Mouse (Mus musculus): ENCODE measurements around the gene Dnajc6. TPM values are rescaled to one million over a fixed set of nuclear protein-coding genes. Genes with fewer than 3 reads are reported as not detected.

The Dnajc6 gene
- polyA plus RNA-seq, 1 experiment from 2014 or later: 1.2 TPM

GRCm38 (mm10) chr4:101584524-101585454 is 88.3 kb downstream of the Dnajc6 start:
- H3K9me3 ChIP-seq (replicated peaks): no peaks in the 10 kb centered on the region

GRCm38 (mm10) chr4:101585455-101586184 is 89.2 kb downstream of the Dnajc6 start:
- no peaks in the 10 kb centered on the region for H3K36me3 ChIP-seq
- H3K9me3 ChIP-seq (replicated peaks): no peaks in the 10 kb centered on the region
- 62% methylated on average over 8 of the region's 8 CpGs for WGBS

More at GRCm38 (mm10) chr4:101584524-101585454, 88.3 kb downstream of the Dnajc6 start:
- 73% methylated on average over 19 of the region's 19 CpGs for WGBS
- Histone ChIP-seq H3K36me3 (no peaks in the 10 kb centered on the region), H3K27ac (replicated peaks) (peak overlapping the region; percentile 33), H3K4me1 (peaks cover 13% of the 10 kb centered on the region), H3K4me3 (no peak overlapping the region), H3K27me3 (ENCODE audit: low read depth, poor library complexity, severe bottlenecking) (no peaks in the 10 kb centered on the region)
- DNase-seq (ENCODE audit: low spot score): no peak

GRCm38 (mm10) chr4:101588932-101589331 is 92.5 kb downstream of the Dnajc6 start:
- Histone ChIP-seq H3K36me3 (no peaks in the 10 kb centered on the region), H3K27me3 (ENCODE audit: low read depth, poor library complexity, severe bottlenecking) (no peaks in the 10 kb centered on the region), H3K27ac (replicated peaks) (no peak overlapping the region), H3K4me3 (no peak overlapping the region), H3K9me3 (replicated peaks) (no peaks in the 10 kb centered on the region), H3K4me1 (peaks cover 13% of the 10 kb centered on the region)
- 77% methylated on average over 8 of the region's 8 CpGs for WGBS
- DNase-seq (ENCODE audit: low spot score): no peak

More at GRCm38 (mm10) chr4:101585455-101586184, 89.2 kb downstream of the Dnajc6 start:
- Histone ChIP-seq H3K4me1 (peaks cover 13% of the 10 kb centered on the region), H3K4me3 (no peak overlapping the region), H3K27me3 (ENCODE audit: low read depth, poor library complexity, severe bottlenecking) (no peaks in the 10 kb centered on the region), H3K27ac (replicated peaks) (peak overlapping the region; percentile 33; the same call in 1 of the 2 replicates)
- DNase-seq (ENCODE audit: low spot score): no peak

- peaks cover 11% of the 10 kb centered on the region for H3K4me1 ChIP-seq
- 95% methylated on average over 3 of the region's 3 CpGs for WGBS
- no peaks in the 10 kb centered on the region for H3K27me3 ChIP-seq (ENCODE audit: low read depth, poor library complexity, severe bottlenecking)
- no peaks in the 10 kb centered on the region for H3K36me3 ChIP-seq
- no peaks in the 10 kb centered on the region for H3K9me3 ChIP-seq (replicated peaks)
- no peak overlapping the region for H3K27ac ChIP-seq (replicated peaks)
- no peak overlapping the region for H3K4me3 ChIP-seq
- no peak for DNase-seq (ENCODE audit: low spot score)
These were observed 93.3 kb downstream of the Dnajc6 start for GRCm38 (mm10) chr4:101589771-101590170.

GRCm38 (mm10) chr4:101591400-101591799 is 95.0 kb downstream of the Dnajc6 start:
- Histone ChIP-seq H3K36me3 (no peaks in the 10 kb centered on the region), H3K4me3 (no peak overlapping the region), H3K27me3 (ENCODE audit: low read depth, poor library complexity, severe bottlenecking) (no peaks in the 10 kb centered on the region), H3K27ac (replicated peaks) (no peak overlapping the region), H3K9me3 (replicated peaks) (no peaks in the 10 kb centered on the region), H3K4me1 (no peaks in the 10 kb centered on the region)
- 80% methylated on average over 1 of the region's 1 CpGs for WGBS
- no peak for DNase-seq (ENCODE audit: low spot score)

GRCm38 (mm10) chr4:101592466-101592865 is 96.0 kb downstream of the Dnajc6 start:
- Histone ChIP-seq H3K4me3 (no peak overlapping the region), H3K27ac (replicated peaks) (no peak overlapping the region), H3K27me3 (ENCODE audit: low read depth, poor library complexity, severe bottlenecking) (no peaks in the 10 kb centered on the region), H3K36me3 (no peaks in the 10 kb centered on the region), H3K4me1 (no peaks in the 10 kb centered on the region), H3K9me3 (replicated peaks) (no peaks in the 10 kb centered on the region)
- DNase-seq (ENCODE audit: low spot score): no peak
- 73% methylated on average over 3 of the region's 3 CpGs for WGBS

- Histone ChIP-seq H3K4me3 (no peak overlapping the region), H3K9me3 (replicated peaks) (no peaks in the 10 kb centered on the region), H3K4me1 (no peaks in the 10 kb centered on the region), H3K27ac (replicated peaks) (no peak overlapping the region), H3K27me3 (ENCODE audit: low read depth, poor library complexity, severe bottlenecking) (no peaks in the 10 kb centered on the region), H3K36me3 (no peaks in the 10 kb centered on the region)
- no peak for DNase-seq (ENCODE audit: low spot score)
These were observed 105.3 kb downstream of the Dnajc6 start for GRCm38 (mm10) chr4:101601758-101602157.

GRCm38 (mm10) chr4:101603635-101604034 is 107.2 kb downstream of the Dnajc6 start:
- no peaks in the 10 kb centered on the region for H3K27me3 ChIP-seq (ENCODE audit: low read depth, poor library complexity, severe bottlenecking)
- H3K27ac ChIP-seq (replicated peaks): no peak overlapping the region
- WGBS: 92% methylated on average over 3 of the region's 3 CpGs

GRCm38 (mm10) chr4:101616520-101616919 is 120.1 kb downstream of the Dnajc6 start:
- no peaks in the 10 kb centered on the region for H3K9me3 ChIP-seq (replicated peaks)
- H3K27me3 ChIP-seq (ENCODE audit: low read depth, poor library complexity, severe bottlenecking): no peaks in the 10 kb centered on the region
- no peaks in the 10 kb centered on the region for H3K4me1 ChIP-seq
- no peak overlapping the region for H3K27ac ChIP-seq (replicated peaks)
- no peak for DNase-seq (ENCODE audit: low spot score)
- no peaks in the 10 kb centered on the region for H3K36me3 ChIP-seq
- H3K4me3 ChIP-seq: no peak overlapping the region
- WGBS: 88% methylated on average over 5 of the region's 5 CpGs

More at GRCm38 (mm10) chr4:101603635-101604034, 107.2 kb downstream of the Dnajc6 start:
- Histone ChIP-seq H3K4me3 (no peak overlapping the region), H3K36me3 (no peaks in the 10 kb centered on the region), H3K4me1 (no peaks in the 10 kb centered on the region), H3K9me3 (replicated peaks) (no peaks in the 10 kb centered on the region)
- no peak for DNase-seq (ENCODE audit: low spot score)

GRCm38 (mm10) chr4:101617742-101618141 is 121.3 kb downstream of the Dnajc6 start:
- 77% methylated on average over 2 of the region's 2 CpGs for WGBS

GRCm38 (mm10) chr4:101620206-101620605 is 123.8 kb downstream of the Dnajc6 start:
- no peaks in the 10 kb centered on the region for H3K36me3 ChIP-seq
- no peak overlapping the region for H3K27ac ChIP-seq (replicated peaks)
- no peaks in the 10 kb centered on the region for H3K9me3 ChIP-seq (replicated peaks)
- no peak overlapping the region for H3K4me3 ChIP-seq
- no peaks in the 10 kb centered on the region for H3K27me3 ChIP-seq (ENCODE audit: low read depth, poor library complexity, severe bottlenecking)
- no peak for DNase-seq (ENCODE audit: low spot score)
- no peaks in the 10 kb centered on the region for H3K4me1 ChIP-seq
- WGBS: 58% methylated on average over 2 of the region's 2 CpGs

More at GRCm38 (mm10) chr4:101617742-101618141, 121.3 kb downstream of the Dnajc6 start:
- Histone ChIP-seq H3K27me3 (ENCODE audit: low read depth, poor library complexity, severe bottlenecking) (no peaks in the 10 kb centered on the region), H3K4me3 (no peak overlapping the region), H3K4me1 (no peaks in the 10 kb centered on the region), H3K36me3 (no peaks in the 10 kb centered on the region), H3K9me3 (replicated peaks) (no peaks in the 10 kb centered on the region), H3K27ac (replicated peaks) (no peak overlapping the region)
- no peak for DNase-seq (ENCODE audit: low spot score)

- no peaks in the 10 kb centered on the region for H3K9me3 ChIP-seq (replicated peaks)
- DNase-seq (ENCODE audit: low spot score): no peak
- H3K27ac ChIP-seq (replicated peaks): no peak overlapping the region
- no peaks in the 10 kb centered on the region for H3K27me3 ChIP-seq (ENCODE audit: low read depth, poor library complexity, severe bottlenecking)
- H3K4me1 ChIP-seq: no peaks in the 10 kb centered on the region
- 90% methylated on average over 5 of the region's 5 CpGs for WGBS
- no peak overlapping the region for H3K4me3 ChIP-seq
- no peaks in the 10 kb centered on the region for H3K36me3 ChIP-seq
These were observed 124.8 kb downstream of the Dnajc6 start for GRCm38 (mm10) chr4:101621241-101621640.

- Histone ChIP-seq H3K27me3 (ENCODE audit: low read depth, poor library complexity, severe bottlenecking) (no peaks in the 10 kb centered on the region), H3K9me3 (replicated peaks) (no peaks in the 10 kb centered on the region), H3K27ac (replicated peaks) (no peak overlapping the region), H3K4me1 (no peaks in the 10 kb centered on the region), H3K36me3 (no peaks in the 10 kb centered on the region), H3K4me3 (no peak overlapping the region)
- no peak for DNase-seq (ENCODE audit: low spot score)
- WGBS: 91% methylated on average over 5 of the region's 5 CpGs
These were observed 128.8 kb downstream of the Dnajc6 start for GRCm38 (mm10) chr4:101625278-101625677.
